Mouse (Mus musculus): Measurements from ENCODE around the gene Nat8f2.
"Not testable (repeated sequence)": the region's sequence is repeated elsewhere in the genome, so short reads cannot be mapped to it uniquely, and the experiment has no call there.

Gene Nat8f2

GRCm38 (mm10) chr6:85863840-85864239 is 5.1 kb downstream of the Nat8f2 start:
- DNase-seq: peak; percentile 60

GRCm38 (mm10) chr6:85863136-85863535 is 5.8 kb downstream of the Nat8f2 start:
- peak; percentile 41 for DNase-seq

- DNase-seq: peak; percentile 85
These were observed 6.4 kb downstream of the Nat8f2 start for GRCm38 (mm10) chr6:85862565-85862964.

- peak; percentile 78 for DNase-seq
These were observed 7.7 kb downstream of the Nat8f2 start for GRCm38 (mm10) chr6:85861247-85861646.

- peak; percentile 99 for DNase-seq
These were observed 12.7 kb downstream of the Nat8f2 start for GRCm38 (mm10) chr6:85856194-85856678.

GRCm38 (mm10) chr6:85853481-85853880 is 15.5 kb downstream of the Nat8f2 start:
- DNase-seq: no peak

- no peak for DNase-seq
These were observed 17.7 kb downstream of the Nat8f2 start for GRCm38 (mm10) chr6:85851062-85851773.

GRCm38 (mm10) chr6:85849240-85849639 is 19.7 kb downstream of the Nat8f2 start:
- DNase-seq: no peak

DNA sequence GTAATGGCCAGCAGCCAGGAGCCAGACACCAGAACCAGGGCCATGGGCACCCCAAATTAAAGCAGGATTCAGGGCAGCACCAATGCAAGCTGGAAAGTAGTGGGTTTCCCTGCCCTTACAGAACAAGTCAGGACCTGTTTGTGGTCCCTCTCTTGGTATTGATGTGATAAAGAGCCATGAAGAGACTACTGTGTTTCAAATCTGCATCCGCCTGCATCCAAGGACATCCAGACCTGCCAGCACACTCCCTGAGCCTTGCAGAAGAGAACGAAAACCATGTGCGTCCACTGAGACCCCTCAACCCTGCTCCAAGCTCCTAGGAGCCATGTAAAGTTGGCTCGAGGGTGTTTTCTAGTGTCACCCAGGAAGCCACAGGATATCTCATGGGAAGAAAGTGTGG is 20.8 kb downstream of the Nat8f2 start:
- no peak for DNase-seq

- no peak for DNase-seq
These were observed 22.0 kb downstream of the Nat8f2 start for GRCm38 (mm10) chr6:85846921-85847320.

DNA sequence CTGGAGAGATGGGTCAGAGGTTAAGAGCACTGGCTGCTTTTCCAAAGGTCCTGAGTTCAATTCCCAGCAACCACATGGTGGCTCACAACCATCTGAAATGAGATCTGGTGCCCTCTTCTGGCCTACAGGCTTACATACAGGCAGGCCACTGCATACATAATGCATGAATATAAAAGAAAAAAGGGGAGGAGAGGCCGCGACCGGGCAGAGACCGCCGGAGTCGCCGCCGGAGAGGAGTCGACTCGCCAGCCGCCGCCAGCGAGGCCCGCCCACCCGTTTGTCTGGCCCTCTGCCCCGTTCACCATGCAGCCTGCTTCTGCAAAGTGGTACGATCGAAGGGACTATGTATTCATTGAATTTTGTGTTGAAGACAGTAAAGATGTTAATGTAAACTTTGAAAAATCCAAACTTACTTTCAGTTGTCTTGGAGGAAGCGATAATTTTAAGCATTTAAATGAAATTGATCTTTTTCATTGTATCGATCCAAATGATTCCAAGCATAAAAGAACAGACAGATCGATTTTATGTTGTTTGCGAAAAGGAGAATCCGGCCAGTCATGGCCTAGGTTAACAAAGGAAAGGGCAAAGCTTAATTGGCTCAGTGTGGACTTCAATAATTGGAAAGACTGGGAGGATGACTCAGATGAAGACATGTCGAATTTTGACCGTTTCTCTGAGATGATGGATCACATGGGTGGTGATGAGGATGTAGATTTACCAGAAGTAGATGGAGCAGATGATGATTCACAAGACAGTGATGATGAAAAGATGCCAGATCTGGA is 25.1 kb downstream of the Nat8f2 start:
- not testable (repeated sequence) for DNase-seq

DNA sequence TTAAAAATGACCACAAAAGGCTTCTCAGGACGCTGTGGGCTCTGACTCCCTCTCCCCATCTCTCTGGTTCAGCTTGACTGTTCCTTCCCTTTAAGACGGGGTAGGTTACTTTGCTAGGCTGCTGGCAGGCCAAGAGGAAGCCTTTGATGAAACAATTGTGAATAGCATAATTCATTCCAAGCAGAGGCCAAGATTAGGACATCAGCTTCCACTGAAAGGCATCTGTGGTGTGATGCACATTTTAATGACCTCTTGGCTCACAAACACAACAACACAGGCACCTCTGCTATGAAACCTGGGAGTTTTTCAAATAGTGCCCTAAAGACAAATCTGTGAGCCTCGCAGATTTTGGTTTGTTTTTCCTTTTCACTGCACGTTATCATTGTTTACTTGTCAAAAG is 29.0 kb downstream of the Nat8f2 start:
- no peak for DNase-seq

- no peak for DNase-seq
These were observed 30.3 kb downstream of the Nat8f2 start for GRCm38 (mm10) chr6:85838674-85839073.

DNA sequence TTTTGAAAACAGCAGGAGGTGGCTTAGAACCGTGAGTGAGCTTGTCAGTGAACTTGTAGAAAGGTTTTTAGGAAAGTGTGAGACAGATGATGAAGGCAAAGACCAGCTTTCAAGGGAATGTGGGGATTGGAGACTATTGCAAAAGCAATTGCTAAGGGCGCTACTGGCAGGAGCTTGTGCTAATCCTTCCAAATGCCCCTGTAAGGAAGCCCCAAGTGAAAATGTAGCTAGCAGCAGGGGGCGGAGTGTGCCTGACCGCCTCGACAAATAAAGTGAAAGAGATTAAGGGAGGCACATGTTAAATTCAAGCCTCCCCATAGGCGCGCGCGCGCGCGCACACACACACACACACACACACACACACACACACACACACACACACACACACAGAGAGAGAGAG is 31.7 kb downstream of the Nat8f2 start:
- DNase-seq: peak; percentile 94

DNA sequence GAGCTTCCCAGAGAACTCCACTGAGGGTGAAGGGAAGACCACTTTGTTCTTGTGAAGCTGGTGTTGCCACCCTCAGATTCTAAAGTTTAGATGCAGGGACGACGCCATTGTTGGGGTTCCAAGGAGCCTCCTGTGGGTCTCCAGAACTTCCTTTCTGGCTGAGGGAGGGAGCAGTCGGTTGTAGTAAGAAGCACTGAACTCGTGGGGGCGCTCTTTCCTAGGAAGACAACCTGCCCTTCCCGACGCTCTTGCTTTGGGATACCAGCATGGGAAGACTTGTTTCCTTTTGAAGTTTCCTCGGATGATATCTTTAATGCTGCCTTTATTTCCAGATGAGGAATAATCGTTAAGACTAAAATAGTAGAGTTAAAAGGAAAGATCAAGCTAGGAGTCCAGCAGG is 32.1 kb downstream of the Nat8f2 start:
- not testable (repeated sequence) for DNase-seq

GRCm38 (mm10) chr6:85836098-85836497 is 32.9 kb downstream of the Nat8f2 start:
- not testable (repeated sequence) for DNase-seq

- not testable (repeated sequence) for DNase-seq
These were observed 33.9 kb downstream of the Nat8f2 start for GRCm38 (mm10) chr6:85835104-85835503.

DNA sequence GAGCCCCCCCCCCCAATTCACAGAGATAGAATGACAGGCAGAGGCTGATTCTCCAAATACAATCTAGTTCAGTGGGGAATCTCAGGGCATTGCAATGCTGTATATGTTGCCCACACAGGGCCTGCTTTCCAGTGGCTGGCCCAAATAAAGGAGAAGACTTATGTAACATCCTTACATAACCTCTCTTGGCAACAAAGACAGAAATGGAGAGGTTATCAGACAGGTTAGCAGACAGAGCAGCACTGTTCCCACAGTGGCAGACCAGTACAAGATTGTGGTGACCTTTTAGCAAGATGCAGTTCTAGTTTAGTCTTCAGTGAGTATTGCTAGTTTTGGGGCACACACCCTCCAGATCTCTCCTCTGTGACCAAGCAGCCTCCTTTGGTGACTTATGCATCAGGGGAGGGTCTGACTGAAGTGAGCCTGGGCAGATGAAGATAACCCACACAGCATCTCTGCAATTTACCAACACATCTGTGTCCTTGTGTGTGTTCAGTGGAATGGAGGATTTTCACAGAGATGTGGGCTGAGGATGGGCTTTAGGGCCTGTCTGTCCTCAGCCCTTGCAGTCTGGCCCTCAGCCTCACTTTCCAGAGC is 34.4 kb downstream of the Nat8f2 start:
- peak; percentile 93 for DNase-seq

GRCm38 (mm10) chr6:85831796-85832321 is 37.1 kb downstream of the Nat8f2 start, which contains the start of gene Nat8:
TSS of gene Nat8 (minus strand) at chr6:85832082.
- DNase-seq: peak; percentile 68

- peak; percentile 64 for DNase-seq
These were observed 39.5 kb downstream of the Nat8f2 start for GRCm38 (mm10) chr6:85829462-85829861.

GRCm38 (mm10) chr6:85825886-85826285 is 43.1 kb downstream of the Nat8f2 start:
- DNase-seq: peak; percentile 37

DNA sequence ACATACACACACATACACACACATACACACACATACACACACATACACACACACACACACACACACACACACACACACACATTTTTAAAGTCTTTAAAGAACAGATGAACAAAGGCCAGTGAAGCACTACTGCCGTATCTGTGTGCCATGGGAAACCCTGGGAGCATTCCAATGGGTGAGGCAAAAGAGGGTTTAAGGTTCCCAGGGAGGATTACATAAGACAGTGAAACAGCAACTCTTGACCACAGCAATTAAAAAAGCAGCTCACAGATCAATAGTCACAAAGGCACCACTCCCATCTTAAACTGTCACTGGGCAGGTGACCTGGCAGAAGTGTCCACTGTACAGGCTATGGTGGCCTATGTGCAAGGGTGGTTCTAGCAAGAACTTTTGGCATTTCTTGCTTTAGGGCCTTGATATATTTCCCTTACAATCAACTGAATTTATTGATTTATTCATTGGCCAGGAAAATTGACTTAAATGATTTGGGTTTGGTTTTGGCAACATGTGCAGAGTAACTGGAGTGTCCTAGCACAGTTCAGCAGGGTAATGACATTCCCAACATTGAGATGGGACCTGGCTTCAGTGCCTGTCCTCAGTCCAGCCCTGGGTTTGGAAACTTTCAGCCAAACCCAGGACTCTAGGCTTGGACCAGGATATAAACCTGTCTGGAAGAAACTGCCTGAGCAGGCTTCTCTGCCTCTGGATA is 45.4 kb downstream of the Nat8f2 start:
- peak; percentile 49 for DNase-seq

DNA sequence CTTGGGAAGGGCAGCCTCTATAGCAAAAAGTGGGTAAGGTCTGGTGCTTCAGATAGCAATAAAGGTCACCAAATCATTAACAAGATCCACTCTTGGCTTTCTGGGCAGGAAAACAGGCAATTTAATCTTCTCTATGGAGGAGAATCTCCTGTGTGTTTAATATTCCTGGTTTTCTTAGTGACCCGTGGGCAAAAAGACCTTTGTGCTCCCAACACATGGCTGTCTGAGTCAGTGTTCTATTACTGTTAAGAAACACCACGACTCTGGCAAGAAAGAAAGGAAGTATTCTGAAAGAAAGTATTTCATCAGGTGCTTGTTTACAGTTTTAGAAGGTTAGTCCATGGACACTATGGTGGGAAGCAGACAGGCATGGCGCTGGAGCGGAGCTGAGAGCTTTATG is 46.7 kb downstream of the Nat8f2 start:
- peak; percentile 33 for DNase-seq

Data from heart, adult 11 months (tissue).